Mouse (Mus musculus) spleen, adult 18-20 months (tissue): ENCODE results near the gene Mta1.
A peak's percentile ranks its signal among the peaks of the same experiment; 100 is the strongest.

Experiments used
- DNase-seq, 2 experiments: peaks; one replicate each; pipeline ENCODE4 v3.0.0; 2022; ENCODE audit warnings: mixed read lengths in 2 of 2

The Mta1 gene

GRCm38 (mm10) chr12:113097749-113098281, at the start of gene Mta1:
Gene Mta1, plus strand, starts transcription at chr12:113098278.
- DNase-seq = peak; percentile 28 to 54

- no peak for DNase-seq
These were observed 48.2 kb upstream of the Mta1 start for GRCm38 (mm10) chr12:113049836-113050235.

GRCm38 (mm10) chr12:113050671-113051070, 47.4 kb upstream of the Mta1 start:
- DNase-seq = no peak

GRCm38 (mm10) chr12:113051628-113052403, 46.3 kb upstream of the Mta1 start:
- no peak for DNase-seq

GRCm38 (mm10) chr12:113056089-113056488, 42.0 kb upstream of the Mta1 start:
- DNase-seq = no peak

GRCm38 (mm10) chr12:113060178-113060577, 37.9 kb upstream of the Mta1 start:
- DNase-seq = no peak

GRCm38 (mm10) chr12:113061606-113062005, 36.5 kb upstream of the Mta1 start:
- DNase-seq = no peak

GRCm38 (mm10) chr12:113062201-113062600, 35.9 kb upstream of the Mta1 start:
- no peak for DNase-seq

GRCm38 (mm10) chr12:113063700-113064099, 34.4 kb upstream of the Mta1 start:
- DNase-seq = no peak

- no peak for DNase-seq
These were observed 30.1 kb upstream of the Mta1 start for GRCm38 (mm10) chr12:113068002-113068401.

- no peak for DNase-seq
These were observed 28.7 kb upstream of the Mta1 start for GRCm38 (mm10) chr12:113069389-113069788.

GRCm38 (mm10) chr12:113071321-113071720, 26.8 kb upstream of the Mta1 start:
- DNase-seq = no peak

- no peak for DNase-seq
These were observed 26.3 kb upstream of the Mta1 start for GRCm38 (mm10) chr12:113071827-113072226.

- DNase-seq = no peak
These were observed 24.4 kb upstream of the Mta1 start for GRCm38 (mm10) chr12:113073420-113074328.

GRCm38 (mm10) chr12:113074329-113075062, 23.6 kb upstream of the Mta1 start, which contains the start of gene Tex22:
Gene Tex22, plus strand, starts transcription at chr12:113074502.
- peak; percentile 71 to 86 for DNase-seq

- peak; percentile 78 to 88 for DNase-seq
These were observed 23.0 kb upstream of the Mta1 start for GRCm38 (mm10) chr12:113075063-113075454.

- no peak for DNase-seq
These were observed 22.6 kb upstream of the Mta1 start for GRCm38 (mm10) chr12:113075486-113075885.

GRCm38 (mm10) chr12:113087276-113087675, 10.8 kb upstream of the Mta1 start:
- DNase-seq = no peak

- DNase-seq = no peak
These were observed 10.1 kb upstream of the Mta1 start for GRCm38 (mm10) chr12:113088026-113088425.

GRCm38 (mm10) chr12:113089107-113089506, 9.0 kb upstream of the Mta1 start:
- DNase-seq = no peak

GRCm38 (mm10) chr12:113090053-113090452, 8.0 kb upstream of the Mta1 start:
- no peak for DNase-seq

GRCm38 (mm10) chr12:113097040-113097439, 1.0 kb upstream of the Mta1 start:
- no peak for DNase-seq
